Mouse (Mus musculus): Measurements from ENCODE around the gene Rftn1. TPM values are rescaled to one million over a fixed set of nuclear protein-coding genes. Genes with fewer than 3 reads are reported as not detected.

Gene Rftn1
- polyA plus RNA-seq, 1 experiment = 8.3 TPM

- DNase-seq (ENCODE audit: low spot score) = no peak
Observed at GRCm38 (mm10) chr17:50094077-50094476, 96.4 kb downstream of the Rftn1 start.

GRCm38 (mm10) chr17:50093356-50093755, 97.1 kb downstream of the Rftn1 start:
- DNase-seq (ENCODE audit: low spot score) = no peak

GRCm38 (mm10) chr17:50092848-50093247, 97.6 kb downstream of the Rftn1 start:
- no peak for DNase-seq (ENCODE audit: low spot score)

GRCm38 (mm10) chr17:50091829-50092228, 98.6 kb downstream of the Rftn1 start:
- DNase-seq (ENCODE audit: low spot score) = no peak

DNA sequence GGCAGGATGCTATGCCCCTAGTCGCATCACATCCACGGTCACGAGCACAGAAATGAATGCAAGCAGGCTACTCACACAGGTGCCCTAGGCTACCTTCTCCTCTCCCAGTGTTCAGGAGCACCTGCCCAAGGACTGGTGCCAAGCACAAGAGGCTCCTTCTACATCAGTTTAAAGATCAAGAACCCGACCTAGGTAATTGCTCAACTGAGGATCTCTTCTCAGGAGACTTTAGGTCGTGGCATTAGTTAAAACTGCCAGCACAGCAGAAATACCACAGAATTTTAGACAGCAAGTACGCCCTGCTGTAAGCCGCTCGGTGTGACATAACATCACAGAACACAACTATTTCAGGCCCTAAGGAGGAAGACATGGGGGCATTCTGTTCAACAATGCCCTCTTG, 100.7 kb downstream of the Rftn1 start:
- DNase-seq (ENCODE audit: low spot score) = no peak

- DNase-seq (ENCODE audit: low spot score) = no peak
Observed at GRCm38 (mm10) chr17:50088054-50088453, 102.4 kb downstream of the Rftn1 start.

GRCm38 (mm10) chr17:50086887-50087286, 103.6 kb downstream of the Rftn1 start:
- no peak for DNase-seq (ENCODE audit: low spot score)

- DNase-seq (ENCODE audit: low spot score) = no peak
Observed at GRCm38 (mm10) chr17:50084721-50085120, 105.8 kb downstream of the Rftn1 start.

DNA sequence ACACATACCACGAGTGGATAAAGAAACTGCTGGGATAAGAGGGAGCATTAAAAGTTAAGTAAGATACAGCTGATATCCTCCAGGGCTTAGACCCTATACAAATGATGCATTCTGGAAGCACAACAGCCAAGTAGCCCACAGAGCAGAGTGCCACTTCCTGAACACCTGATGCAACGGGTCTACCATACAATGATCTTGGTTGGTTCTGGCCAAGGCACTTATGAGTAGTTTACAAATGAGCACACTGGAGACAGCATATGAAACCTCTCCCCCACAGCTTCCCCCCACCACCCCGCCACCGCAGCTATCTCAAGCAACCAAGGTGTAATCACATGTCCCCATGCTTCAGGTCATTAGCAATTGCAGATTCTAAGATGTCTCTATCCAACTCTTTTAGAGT, 106.5 kb downstream of the Rftn1 start:
- DNase-seq (ENCODE audit: low spot score) = no peak

DNA sequence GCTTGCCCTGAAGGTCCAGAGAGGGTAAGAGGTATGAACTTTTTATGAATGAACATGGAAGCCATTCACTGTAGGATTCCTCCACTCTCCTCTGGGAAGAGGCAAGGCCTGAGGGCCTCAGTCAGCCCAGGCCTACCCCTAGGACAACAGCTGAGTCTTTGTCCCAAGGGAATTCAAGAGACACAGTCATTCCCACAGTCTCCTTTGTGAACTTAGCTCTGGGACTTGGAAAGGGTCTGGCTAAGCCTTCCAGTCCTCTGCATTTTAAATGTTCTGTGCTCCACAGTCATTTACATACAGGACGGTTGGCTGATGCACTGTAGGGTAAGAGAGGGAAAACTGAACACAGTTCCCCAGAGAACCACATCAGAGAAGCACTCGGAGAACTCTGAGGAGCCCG, 107.5 kb downstream of the Rftn1 start:
- no peak for DNase-seq (ENCODE audit: low spot score)

DNA sequence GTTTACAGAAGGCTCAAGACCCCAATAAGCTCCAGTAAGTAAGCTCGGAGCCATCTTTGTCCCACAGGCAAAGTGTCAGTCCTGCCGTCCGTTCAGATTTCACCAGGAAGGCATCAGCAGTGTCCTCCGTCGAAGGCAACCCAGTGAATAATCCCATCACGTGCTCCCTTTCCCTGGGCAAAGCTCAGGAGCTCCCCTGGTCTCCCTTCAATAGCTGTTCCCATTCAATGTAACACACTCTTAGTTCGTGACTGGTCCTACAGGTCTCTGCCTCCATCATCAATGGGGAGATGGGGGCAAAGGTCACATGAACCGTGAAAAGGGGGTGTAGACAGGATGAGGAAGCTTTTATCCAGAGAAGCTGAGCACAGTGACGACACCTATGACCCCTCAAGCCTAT, 108.8 kb downstream of the Rftn1 start:
- no peak for DNase-seq (ENCODE audit: low spot score)

- DNase-seq (ENCODE audit: low spot score) = no peak
Observed at GRCm38 (mm10) chr17:50080991-50081390, 109.5 kb downstream of the Rftn1 start.

GRCm38 (mm10) chr17:50078749-50079148, 111.7 kb downstream of the Rftn1 start:
- no peak for DNase-seq (ENCODE audit: low spot score)

GRCm38 (mm10) chr17:50072982-50073965, 117.2 kb downstream of the Rftn1 start:
- DNase-seq (ENCODE audit: low spot score) = no peak

DNA sequence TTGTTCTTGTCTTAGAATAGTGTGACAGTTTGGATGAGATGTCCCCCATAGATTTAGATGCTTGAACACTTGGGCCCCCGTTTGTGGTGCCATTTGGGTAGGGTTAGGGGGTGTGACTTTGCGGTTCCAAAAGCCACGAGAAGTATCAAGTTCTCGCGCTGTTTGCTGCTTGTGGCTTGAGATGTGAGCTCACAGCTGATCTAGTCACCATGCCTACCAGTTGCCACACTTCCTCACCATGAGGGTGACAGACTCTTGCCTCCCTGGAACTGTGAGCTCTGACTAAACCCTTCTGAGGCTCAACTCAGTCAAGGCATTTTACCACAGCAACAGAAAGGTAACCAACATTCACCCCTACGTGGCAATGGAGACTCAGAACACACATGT, 118.9 kb downstream of the Rftn1 start:
- no peak for DNase-seq (ENCODE audit: low spot score)

- DNase-seq (ENCODE audit: low spot score) = no peak
Observed at GRCm38 (mm10) chr17:50070822-50071601, 119.5 kb downstream of the Rftn1 start.

GRCm38 (mm10) chr17:50069897-50070636, 120.4 kb downstream of the Rftn1 start:
- no peak for DNase-seq (ENCODE audit: low spot score)

GRCm38 (mm10) chr17:50069205-50069604, 121.3 kb downstream of the Rftn1 start:
- DNase-seq (ENCODE audit: low spot score) = no peak

- DNase-seq (ENCODE audit: low spot score) = no peak
Observed at GRCm38 (mm10) chr17:50068681-50069138, 121.8 kb downstream of the Rftn1 start.

- no peak for DNase-seq (ENCODE audit: low spot score)
Observed at GRCm38 (mm10) chr17:50067774-50068680, 122.4 kb downstream of the Rftn1 start.
